Mouse (Mus musculus): Measurements from ENCODE around the gene Rtl10. TPM values are rescaled to one million over a fixed set of nuclear protein-coding genes. Genes with fewer than 3 reads are reported as not detected.

Gene Rtl10
- 1.5 and 1.6 TPM in 2 replicates for polyA plus RNA-seq (2012; rRNA removed)

DNA sequence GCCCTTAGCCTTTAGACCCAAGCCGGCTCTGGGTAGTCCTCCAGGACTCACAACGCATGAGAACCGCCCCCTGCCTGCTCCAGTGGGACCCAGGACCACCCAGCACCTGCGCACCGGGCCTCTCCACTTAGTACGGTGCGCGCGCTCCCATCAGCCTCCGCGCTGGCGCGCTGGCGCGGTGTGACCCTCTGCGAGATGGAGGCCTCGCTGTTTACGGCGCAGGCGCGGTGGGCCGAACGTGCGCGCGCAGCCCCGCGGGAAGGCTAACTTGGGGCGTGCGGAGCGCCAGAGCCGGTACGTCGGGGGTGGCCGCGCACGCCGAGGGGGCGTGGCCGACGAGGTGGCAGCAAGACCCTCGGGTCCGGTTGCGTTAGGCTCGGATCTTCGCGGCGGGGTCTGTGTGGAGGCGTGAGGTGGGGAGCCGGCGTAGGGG is at the start of gene Rtl10, which contains the start of gene Gnb1l:
TSS of gene Rtl10 (plus strand) at position 344 of the 433 bp plus-strand sequence.
TSS of gene Gnb1l (plus strand) at position 156 of the 433 bp plus-strand sequence.

Other genes with a start within 250 kb of the Rtl10 start
- 0.15 and 0.16 TPM in 2 replicates for gene Gm49776, start 240.6 kb upstream of the Rtl10 start, polyA plus RNA-seq (2012; rRNA removed)
- 13.6 and 16.7 TPM in 2 replicates for gene Dgcr8, start 209.7 kb upstream of the Rtl10 start, polyA plus RNA-seq (2012; rRNA removed)
- 56.0 and 64.7 TPM in 2 replicates for gene Tango2, start 150.8 kb upstream of the Rtl10 start, polyA plus RNA-seq (2012; rRNA removed)
- gene Arvcf, start 150.7 kb upstream of the Rtl10 start, polyA plus RNA-seq (2012; rRNA removed) = 10.0 and 10.2 TPM in 2 replicates
- 58.8 and 62.0 TPM in 2 replicates for gene Txnrd2, start 72.5 kb upstream of the Rtl10 start, polyA plus RNA-seq (2012; rRNA removed)
- 91.2 and 92.4 TPM in 2 replicates for gene Comt, start 72.0 kb upstream of the Rtl10 start, polyA plus RNA-seq (2012; rRNA removed)
- 3.1 and 4.2 TPM in 2 replicates for gene Gnb1l, start 188 bp upstream of the Rtl10 start, polyA plus RNA-seq (2012; rRNA removed)
- 0.01 and 0.03 TPM in 2 replicates for gene Tbx1, start 91.8 kb downstream of the Rtl10 start, polyA plus RNA-seq (2012; rRNA removed)
- 15.4 and 16.2 TPM in 2 replicates for gene Gp1bb, start 123.5 kb downstream of the Rtl10 start, polyA plus RNA-seq (2012; rRNA removed)
- gene Gm49601, start 127.5 kb downstream of the Rtl10 start, polyA plus RNA-seq (2012; rRNA removed) = 1.5 and 2.4 TPM in 2 replicates
- 6.6 and 9.4 TPM in 2 replicates for gene Sept5, start 131.1 kb downstream of the Rtl10 start, polyA plus RNA-seq (2012; rRNA removed)